Mouse (Mus musculus) megakaryocyte progenitor cell, adult 5-6 weeks (primary cell): ENCODE data around the gene P2rx6. TPM values are rescaled to one million over a fixed set of nuclear protein-coding genes. Genes with fewer than 3 reads are reported as not detected.
A peak's percentile ranks its signal among the peaks of the same experiment; 100 is the strongest.

Source experiments
- ATAC-seq: replicated peaks from 2 replicates; pipeline ENCODE4 v1.8.0; 2016; ENCODE audit warnings: mild to moderate bottlenecking, moderate TSS enrichment, inconsistent platforms; ENCODE audit not compliant: poor library complexity
- total RNA-seq, 2 experiments: library from RNA; stranded (forward) in 1 of 2; stranded (reverse) in 1 of 2; fragments of 157-497, 149-512 nt in 1 of 2; fragments of 200-1000 nt in 1 of 2; gene quantifications; 2 replicates each; pipeline versions ENCODE4 v1.2.3 to v1.2.4; 2015 to 2017

P2rx6 gene
- total RNA-seq, 2 experiments from 2014 or later: not detected

DNA sequence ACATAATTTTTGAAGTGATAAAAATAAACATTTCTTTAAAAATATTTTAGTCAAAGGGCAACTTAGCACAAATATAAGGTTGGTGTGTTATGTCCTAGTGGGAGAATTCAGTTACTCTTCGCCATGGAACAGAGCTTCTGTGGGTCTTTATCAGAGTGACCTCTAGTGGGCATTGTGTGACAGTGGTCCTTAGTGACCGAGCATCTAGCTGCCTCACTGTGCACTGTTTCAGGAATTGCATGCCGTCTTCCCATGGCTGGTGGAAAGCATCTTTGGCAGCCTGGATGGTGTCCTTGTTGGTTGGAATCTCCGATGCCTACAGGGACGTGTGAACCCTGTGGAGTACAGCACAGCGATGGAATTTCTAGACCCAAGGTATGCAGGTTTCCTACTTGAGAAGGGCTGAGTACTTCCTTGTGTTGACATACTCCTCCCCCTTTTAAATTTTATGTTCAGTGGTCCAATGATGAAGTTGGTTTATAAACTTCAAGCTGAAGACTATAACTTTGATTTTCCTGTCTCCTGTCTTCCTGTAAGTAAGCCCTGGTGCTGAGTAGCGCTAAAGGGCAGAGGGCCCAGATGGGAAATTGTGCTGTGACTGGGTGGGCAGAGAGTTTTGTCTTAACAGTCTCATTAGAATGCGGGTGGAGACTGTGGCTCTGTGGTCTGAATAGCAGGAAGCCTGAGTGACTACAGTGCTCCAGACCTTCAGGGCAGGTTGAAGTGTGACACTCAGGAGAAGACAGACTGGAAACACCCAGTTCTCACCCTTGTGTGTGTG is 64.0 kb downstream of the P2rx6 start:
- peak; percentile 85 for ATAC-seq

DNA sequence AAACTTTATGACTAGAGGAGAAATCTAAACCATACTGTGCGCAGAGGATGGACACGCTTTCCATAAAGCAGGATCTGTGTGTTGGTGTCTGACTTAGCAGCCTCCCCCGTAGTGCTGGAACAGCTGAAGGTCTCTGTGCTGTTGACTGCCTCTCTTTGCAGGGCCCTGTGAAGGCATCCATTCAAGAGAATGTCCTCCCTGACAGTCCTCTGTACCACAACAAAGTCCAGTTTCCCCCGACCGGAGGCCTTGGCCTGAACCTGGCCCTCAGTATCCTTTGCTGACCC is 64.5 kb downstream of the P2rx6 start:
- no peak for ATAC-seq

Other genes starting within 250 kb of the P2rx6 start
- not detected in 2 replicates for gene Serpind1, start 230.5 kb upstream of the P2rx6 start, total RNA-seq (2015)
- gene Serpind1, start 230.5 kb upstream of the P2rx6 start, total RNA-seq (2017): not detected in 2 replicates
- 16.5 and 18.5 TPM in 2 replicates for gene Snap29, start 155.9 kb upstream of the P2rx6 start, total RNA-seq (2015)
- 17.9 and 18.0 TPM in 2 replicates for gene Snap29, start 155.9 kb upstream of the P2rx6 start, total RNA-seq (2017)
- 55.4 and 58.1 TPM in 2 replicates for gene Pi4ka, start 155.6 kb upstream of the P2rx6 start, total RNA-seq (2015)
- gene Pi4ka, start 155.6 kb upstream of the P2rx6 start, total RNA-seq (2017): 28.1 and 39.4 TPM in 2 replicates
- gene Crkl, start 109.9 kb upstream of the P2rx6 start, total RNA-seq (2015): 24.6 and 25.9 TPM in 2 replicates
- gene Crkl, start 109.9 kb upstream of the P2rx6 start, total RNA-seq (2017): 17.8 and 18.5 TPM in 2 replicates
- gene Aifm3, start 72.3 kb upstream of the P2rx6 start, total RNA-seq (2015): not detected in 2 replicates
- gene Aifm3, start 72.3 kb upstream of the P2rx6 start, total RNA-seq (2017): not detected in 2 replicates
- 25.1 and 25.7 TPM in 2 replicates for gene Lztr1, start 53.2 kb upstream of the P2rx6 start, total RNA-seq (2015)
- 29.5 and 40.4 TPM in 2 replicates for gene Lztr1, start 53.2 kb upstream of the P2rx6 start, total RNA-seq (2017)
- gene Thap7, start 30.7 kb upstream of the P2rx6 start, total RNA-seq (2015): 8.9 and 11.8 TPM in 2 replicates
- 26.4 and 28.9 TPM in 2 replicates for gene Thap7, start 30.7 kb upstream of the P2rx6 start, total RNA-seq (2017)
- 0.15 TPM in 1 of 2 replicates, not detected in the other for gene Lrrc74b, start 638 bp upstream of the P2rx6 start, total RNA-seq (2015)
- gene Lrrc74b, start 638 bp upstream of the P2rx6 start, total RNA-seq (2017): not detected in 2 replicates
- 1.2 and 1.4 TPM in 2 replicates for gene Slc7a4, start 21.3 kb downstream of the P2rx6 start, total RNA-seq (2015)
- 4.2 and 5.6 TPM in 2 replicates for gene Slc7a4, start 21.3 kb downstream of the P2rx6 start, total RNA-seq (2017)
- 59.3 and 76.5 TPM in 2 replicates for gene Smpd4, start 57.5 kb downstream of the P2rx6 start, total RNA-seq (2015)
- gene Smpd4, start 57.5 kb downstream of the P2rx6 start, total RNA-seq (2017): 49.1 and 49.3 TPM in 2 replicates
- gene Ccdc74a, start 84.6 kb downstream of the P2rx6 start, total RNA-seq (2015): 1.0 and 1.5 TPM in 2 replicates
- gene Ccdc74a, start 84.6 kb downstream of the P2rx6 start, total RNA-seq (2017): 0.51 TPM in 1 of 2 replicates, not detected in the other
- 42.7 and 43.0 TPM in 2 replicates for gene Med15, start 171.0 kb downstream of the P2rx6 start, total RNA-seq (2015)
- gene Med15, start 171.0 kb downstream of the P2rx6 start, total RNA-seq (2017): 15.5 and 26.5 TPM in 2 replicates
- gene Klhl22, start 197.7 kb downstream of the P2rx6 start, total RNA-seq (2015): 7.5 and 10.6 TPM in 2 replicates
- gene Klhl22, start 197.7 kb downstream of the P2rx6 start, total RNA-seq (2017): 12.8 and 34.6 TPM in 2 replicates
- gene Scarf2, start 235.4 kb downstream of the P2rx6 start, total RNA-seq (2015): 0.10 TPM in 1 of 2 replicates, not detected in the other
- gene Scarf2, start 235.4 kb downstream of the P2rx6 start, total RNA-seq (2017): 0.07 TPM in 1 of 2 replicates, not detected in the other